Mouse (Mus musculus): ENCODE measurements around the gene Hist1h2af. TPM values are rescaled to one million over a fixed set of nuclear protein-coding genes. Genes with fewer than 3 reads are reported as not detected.
A peak's percentile ranks its signal among the peaks of the same experiment; 100 is the strongest.
"Not testable (repeated sequence)": the region's sequence is repeated elsewhere in the genome, so short reads cannot be mapped to it uniquely, and the experiment has no call there.

Hist1h2af gene
- polyA plus RNA-seq, 1 experiment from 2014 or later = 9.2 TPM

DNA sequence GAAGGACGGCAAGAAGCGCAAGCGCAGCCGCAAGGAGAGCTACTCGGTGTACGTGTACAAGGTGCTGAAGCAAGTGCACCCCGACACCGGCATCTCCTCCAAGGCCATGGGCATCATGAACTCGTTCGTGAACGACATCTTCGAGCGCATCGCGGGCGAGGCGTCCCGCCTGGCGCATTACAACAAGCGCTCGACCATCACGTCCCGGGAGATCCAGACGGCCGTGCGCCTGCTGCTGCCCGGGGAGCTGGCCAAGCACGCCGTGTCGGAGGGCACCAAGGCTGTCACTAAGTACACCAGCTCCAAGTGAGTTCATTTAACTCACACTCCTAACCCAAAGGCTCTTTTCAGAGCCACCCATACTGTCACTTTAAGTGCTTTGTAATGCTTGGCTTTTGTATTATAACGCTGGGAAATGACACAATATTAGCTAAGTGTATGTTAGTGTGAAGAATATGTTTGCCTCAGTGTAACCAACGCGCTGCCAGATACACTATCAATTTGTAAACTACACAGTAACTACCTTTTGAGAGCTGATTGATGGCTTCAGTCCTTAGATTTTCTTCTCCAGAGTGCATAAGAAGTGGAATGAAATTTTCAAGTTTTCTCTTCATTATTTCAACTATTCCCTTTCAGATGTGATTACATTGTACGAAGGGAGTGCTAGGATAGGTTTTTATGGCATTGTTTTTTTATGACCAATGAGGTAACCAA is 38.0 kb downstream of the Hist1h2af start:
- not testable (repeated sequence) for H3K36me3 ChIP-seq (ENCODE audit: control insufficient read depth, insufficient read depth); H3K9me3 ChIP-seq (replicated peaks; ENCODE audit: control insufficient read depth, low read length); ATAC-seq (replicated peaks; ENCODE audit: extremely low read depth, insufficient read depth, low FRiP score); H3K27me3 ChIP-seq (ENCODE audit: control insufficient read depth, insufficient read depth, low read length)
- peaks cover 23% of the 10 kb centered on the region for H3K4me1 ChIP-seq (ENCODE audit: control insufficient read depth, insufficient read depth, low read length)
- under 1% methylated on average over 10 of the region's 34 CpGs for WGBS
- peak overlapping the region; percentile 76 for H3K9ac ChIP-seq (ENCODE audit: low read length)
- H3K27ac ChIP-seq (ENCODE audit: low read length) = peak overlapping the region; percentile 96
- peak overlapping the region; percentile 77 for H3K4me2 ChIP-seq (ENCODE audit: low read depth, low read length)
- H3K4me3 ChIP-seq (ENCODE audit: low read length) = peak overlapping the region; percentile 59

DNA sequence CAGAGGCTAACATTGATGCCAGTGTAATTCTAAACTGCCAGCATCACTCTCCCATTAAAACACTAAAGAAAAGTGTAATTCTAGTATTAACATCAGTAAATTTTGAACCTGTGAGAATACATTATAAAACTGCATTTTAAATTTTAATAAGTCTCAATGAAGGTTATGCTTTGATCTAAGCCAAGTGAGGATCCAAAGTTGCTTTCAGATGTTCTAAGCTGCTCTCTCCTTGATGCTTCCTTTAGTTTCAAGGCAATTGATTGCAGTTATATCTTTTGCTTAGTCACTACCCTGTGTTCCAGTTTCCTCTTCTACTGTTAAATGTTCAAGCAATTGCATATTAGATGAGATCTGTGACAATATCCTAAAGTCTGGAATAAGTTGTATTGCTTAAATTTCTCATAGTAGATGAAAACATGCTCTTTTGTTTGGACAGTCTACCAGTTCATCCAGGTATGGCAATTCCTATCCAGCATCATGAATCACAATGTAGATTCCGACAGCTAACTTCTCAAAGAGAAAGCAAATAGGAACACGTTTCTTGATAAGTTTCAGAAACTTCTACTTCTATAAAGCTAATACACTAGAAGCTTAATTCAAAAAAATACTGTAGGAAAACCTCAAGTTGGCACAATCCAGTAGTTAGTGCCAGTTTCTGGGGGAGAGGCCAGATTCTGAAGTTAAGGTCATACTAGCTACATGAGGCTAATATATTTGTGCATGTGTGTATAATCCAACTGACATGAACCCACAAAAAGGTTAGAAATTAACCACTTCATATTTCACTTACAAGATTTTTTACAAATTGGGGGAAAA is 38.7 kb downstream of the Hist1h2af start:
- WGBS = 36% methylated on average over 2 of the region's 2 CpGs
- peak overlapping the region; percentile 76 for H3K9ac ChIP-seq (ENCODE audit: low read length)

DNA sequence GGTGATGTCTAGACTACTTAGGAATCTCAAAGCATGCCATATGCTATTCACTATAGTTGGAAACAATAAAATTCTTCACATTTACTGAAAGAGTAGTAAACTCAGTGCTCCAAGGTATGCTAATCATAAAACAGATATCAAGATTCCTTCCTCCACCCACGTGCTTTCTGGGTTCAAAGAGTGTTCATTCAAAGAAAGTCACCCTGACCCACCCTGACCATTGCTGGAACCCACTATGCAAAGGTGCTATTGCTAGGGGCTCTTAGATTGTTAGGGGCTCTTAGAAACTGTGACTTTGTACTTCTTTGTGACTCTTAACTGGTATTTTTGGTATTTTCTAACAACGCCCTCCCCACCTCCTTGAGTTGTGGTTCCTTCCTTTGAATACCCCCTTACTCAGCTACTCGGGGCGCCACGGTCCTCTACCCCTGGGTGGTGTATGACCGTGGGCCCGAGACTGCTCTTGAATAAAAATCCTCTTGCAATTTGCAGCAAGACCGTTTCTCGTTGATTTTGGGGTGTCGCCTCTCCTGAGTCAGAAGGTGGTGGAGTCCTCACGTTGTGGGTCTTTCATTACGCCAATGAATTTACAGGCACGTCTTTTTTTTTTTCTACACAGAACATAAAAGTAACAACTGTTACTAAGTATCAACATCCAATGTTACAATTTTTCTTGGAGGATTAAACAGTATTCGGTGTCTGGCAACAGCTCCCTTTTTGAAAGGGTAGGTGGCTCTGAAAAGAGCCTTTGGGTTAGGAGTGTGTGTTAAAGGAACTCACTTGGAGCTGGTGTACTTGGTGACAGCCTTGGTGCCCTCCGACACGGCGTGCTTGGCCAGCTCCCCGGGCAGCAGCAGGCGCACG is 39.6 kb downstream of the Hist1h2af start:
- not testable (repeated sequence) for ATAC-seq (replicated peaks; ENCODE audit: extremely low read depth, insufficient read depth, low FRiP score); H3K36me3 ChIP-seq (ENCODE audit: control insufficient read depth, insufficient read depth); H3K27me3 ChIP-seq (ENCODE audit: control insufficient read depth, insufficient read depth, low read length); H3K9me3 ChIP-seq (replicated peaks; ENCODE audit: control insufficient read depth, low read length)
- Histone ChIP-seq H3K4me2 (ENCODE audit: low read depth, low read length) (peak overlapping the region; percentile 77), H3K27ac (ENCODE audit: low read length) (peak overlapping the region; percentile 83), H3K9ac (ENCODE audit: low read length) (peak overlapping the region; percentile 76), H3K4me3 (ENCODE audit: low read length) (peak overlapping the region; percentile 47), H3K4me1 (ENCODE audit: control insufficient read depth, insufficient read depth, low read length) (peaks cover 30% of the 10 kb centered on the region)
- WGBS = 16% methylated on average over 18 of the region's 20 CpGs

More for the DNA sequence above, 38.7 kb downstream of the Hist1h2af start:
- Histone ChIP-seq H3K4me2 (ENCODE audit: low read depth, low read length) (peak overlapping the region; percentile 77), H3K9me3 (replicated peaks; ENCODE audit: control insufficient read depth, low read length) (no peaks in the 10 kb centered on the region), H3K27ac (ENCODE audit: low read length) (peak overlapping the region; percentile 96), H3K36me3 (ENCODE audit: control insufficient read depth, insufficient read depth) (no peaks in the 10 kb centered on the region), H3K27me3 (ENCODE audit: control insufficient read depth, insufficient read depth, low read length) (no peaks in the 10 kb centered on the region), H3K4me3 (ENCODE audit: low read length) (peak overlapping the region; percentile 59), H3K4me1 (ENCODE audit: control insufficient read depth, insufficient read depth, low read length) (peaks cover 30% of the 10 kb centered on the region)
- no peak for ATAC-seq (replicated peaks; ENCODE audit: extremely low read depth, insufficient read depth, low FRiP score)

DNA sequence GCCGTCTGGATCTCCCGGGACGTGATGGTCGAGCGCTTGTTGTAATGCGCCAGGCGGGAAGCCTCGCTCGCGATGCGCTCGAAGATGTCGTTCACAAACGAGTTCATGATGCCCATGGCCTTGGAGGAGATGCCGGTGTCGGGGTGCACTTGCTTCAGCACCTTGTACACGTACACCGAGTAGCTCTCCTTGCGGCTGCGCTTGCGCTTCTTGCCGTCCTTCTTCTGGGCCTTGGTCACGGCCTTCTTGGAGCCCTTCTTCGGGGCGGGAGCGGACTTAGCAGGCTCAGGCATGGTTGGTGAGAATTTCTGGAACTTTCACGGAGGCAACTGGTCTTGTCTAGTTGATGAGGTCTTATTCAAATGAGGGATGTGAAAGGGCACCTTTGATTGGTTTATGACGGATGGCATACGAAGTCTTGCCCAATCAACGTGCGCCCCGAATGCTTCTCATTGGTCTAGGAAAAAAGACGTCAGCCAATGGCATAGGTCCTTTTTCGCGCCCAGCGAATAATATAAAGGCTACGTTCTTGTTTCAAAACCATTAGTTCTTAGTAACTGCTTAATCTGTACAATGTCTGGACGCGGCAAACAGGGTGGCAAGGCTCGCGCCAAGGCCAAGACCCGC is 40.3 kb downstream of the Hist1h2af start, which contains the start of the genes Hist1h2bf and Hist1h2ad:
Gene Hist1h2bf (minus strand): TSS at position 299 of the 627 bp plus-strand sequence.
Gene Hist1h2ad (plus strand): TSS at position 484 of the 627 bp plus-strand sequence.
- Histone ChIP-seq H3K4me3 (ENCODE audit: low read length) (peak within 1 kb of the TSS; percentile 47), H3K27ac (ENCODE audit: low read length) (peak within 1 kb of the TSS; percentile 83), H3K9ac (ENCODE audit: low read length) (peak within 1 kb of the TSS; percentile 76), H3K4me1 (ENCODE audit: control insufficient read depth, insufficient read depth, low read length) (peaks cover 30% of the 10 kb centered on the region), H3K4me2 (ENCODE audit: low read depth, low read length) (peak within 1 kb of the TSS; percentile 77)
- not testable (repeated sequence) for H3K9me3 ChIP-seq (replicated peaks; ENCODE audit: control insufficient read depth, low read length); H3K36me3 ChIP-seq (ENCODE audit: control insufficient read depth, insufficient read depth); H3K27me3 ChIP-seq (ENCODE audit: control insufficient read depth, insufficient read depth, low read length)
- WGBS = 2% methylated on average over 26 of the region's 42 CpGs
- peak; percentile 84 for ATAC-seq (replicated peaks; ENCODE audit: extremely low read depth, insufficient read depth, low FRiP score)

DNA sequence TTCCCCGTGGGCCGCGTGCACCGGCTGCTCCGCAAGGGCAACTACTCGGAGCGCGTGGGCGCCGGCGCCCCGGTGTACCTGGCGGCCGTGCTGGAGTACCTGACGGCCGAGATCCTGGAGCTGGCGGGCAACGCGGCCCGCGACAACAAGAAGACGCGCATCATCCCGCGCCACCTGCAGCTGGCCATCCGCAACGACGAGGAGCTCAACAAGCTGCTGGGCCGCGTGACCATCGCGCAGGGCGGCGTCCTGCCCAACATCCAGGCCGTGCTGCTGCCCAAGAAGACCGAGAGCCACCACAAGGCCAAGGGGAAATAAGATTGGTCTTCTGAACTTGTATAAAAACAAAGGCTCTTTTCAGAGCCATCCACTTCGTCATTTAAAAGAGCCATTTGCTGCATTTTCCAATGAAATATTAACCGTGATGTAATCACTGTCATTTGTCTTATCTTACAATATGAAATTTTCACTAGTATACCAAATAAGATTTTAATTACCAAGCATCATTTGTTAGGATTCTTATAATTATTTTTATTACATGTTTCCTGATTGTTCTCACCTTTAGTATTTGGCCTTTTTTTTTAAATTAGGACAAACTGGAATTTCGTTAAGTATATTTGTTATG is 41.0 kb downstream of the Hist1h2af start:
- peak overlapping the region; percentile 83 for H3K27ac ChIP-seq (ENCODE audit: low read length)
- not testable (repeated sequence) for ATAC-seq (replicated peaks; ENCODE audit: extremely low read depth, insufficient read depth, low FRiP score); H3K36me3 ChIP-seq (ENCODE audit: control insufficient read depth, insufficient read depth); H3K9me3 ChIP-seq (replicated peaks; ENCODE audit: control insufficient read depth, low read length); H3K27me3 ChIP-seq (ENCODE audit: control insufficient read depth, insufficient read depth, low read length)
- H3K4me3 ChIP-seq (ENCODE audit: low read length) = peak overlapping the region; percentile 41
- peak overlapping the region; percentile 77 for H3K4me2 ChIP-seq (ENCODE audit: low read depth, low read length)
- H3K9ac ChIP-seq (ENCODE audit: low read length) = peak overlapping the region; percentile 57; the same call in 1 of the 2 replicates
- H3K4me1 ChIP-seq (ENCODE audit: control insufficient read depth, insufficient read depth, low read length) = peaks cover 30% of the 10 kb centered on the region
- WGBS = 3% methylated on average over 8 of the region's 39 CpGs

DNA sequence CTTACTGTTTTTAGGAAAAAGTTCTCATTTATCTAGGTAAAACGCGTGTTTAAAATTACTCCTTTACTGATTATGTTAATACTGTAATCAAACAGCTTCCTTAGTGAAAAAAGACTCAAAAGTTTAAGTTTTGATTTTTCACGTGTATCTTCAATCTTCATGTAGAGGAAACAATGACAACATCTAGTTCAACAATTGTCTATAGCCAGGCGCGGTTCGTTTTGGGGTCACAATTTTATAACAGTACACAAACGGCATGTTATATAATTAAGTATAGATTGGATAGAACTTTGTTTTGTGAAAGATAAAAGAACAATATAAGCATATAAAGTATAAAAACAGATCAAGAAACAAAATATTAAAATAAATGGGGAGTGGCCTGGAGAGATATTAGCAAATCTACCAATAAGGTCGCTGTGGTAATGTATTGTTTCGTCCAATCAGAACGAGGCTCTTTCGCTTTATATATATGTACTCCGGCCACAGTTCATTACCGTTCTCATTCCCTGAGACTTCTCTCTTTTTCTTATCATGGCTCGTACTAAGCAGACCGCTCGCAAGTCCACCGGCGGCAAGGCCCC is 41.7 kb downstream of the Hist1h2af start, which contains the start of gene Hist1h3d:
Gene Hist1h3d (plus strand): TSS at position 493 of the 581 bp plus-strand sequence.
- Histone ChIP-seq H3K36me3 (ENCODE audit: control insufficient read depth, insufficient read depth) (no peaks in the 10 kb centered on the region), H3K4me1 (ENCODE audit: control insufficient read depth, insufficient read depth, low read length) (peaks cover 26% of the 10 kb centered on the region), H3K27me3 (ENCODE audit: control insufficient read depth, insufficient read depth, low read length) (no peaks in the 10 kb centered on the region), H3K27ac (ENCODE audit: low read length) (peak within 1 kb of the TSS; percentile 82), H3K4me2 (ENCODE audit: low read depth, low read length) (peak within 1 kb of the TSS; percentile 62), H3K4me3 (ENCODE audit: low read length) (peak within 1 kb of the TSS; percentile 52), H3K9me3 (replicated peaks; ENCODE audit: control insufficient read depth, low read length) (no peaks in the 10 kb centered on the region), H3K9ac (ENCODE audit: low read length) (peak within 1 kb of the TSS; percentile 72)
- WGBS = 2% methylated on average over 17 of the region's 18 CpGs
- peak; percentile 37 for ATAC-seq (replicated peaks; ENCODE audit: extremely low read depth, insufficient read depth, low FRiP score)

DNA sequence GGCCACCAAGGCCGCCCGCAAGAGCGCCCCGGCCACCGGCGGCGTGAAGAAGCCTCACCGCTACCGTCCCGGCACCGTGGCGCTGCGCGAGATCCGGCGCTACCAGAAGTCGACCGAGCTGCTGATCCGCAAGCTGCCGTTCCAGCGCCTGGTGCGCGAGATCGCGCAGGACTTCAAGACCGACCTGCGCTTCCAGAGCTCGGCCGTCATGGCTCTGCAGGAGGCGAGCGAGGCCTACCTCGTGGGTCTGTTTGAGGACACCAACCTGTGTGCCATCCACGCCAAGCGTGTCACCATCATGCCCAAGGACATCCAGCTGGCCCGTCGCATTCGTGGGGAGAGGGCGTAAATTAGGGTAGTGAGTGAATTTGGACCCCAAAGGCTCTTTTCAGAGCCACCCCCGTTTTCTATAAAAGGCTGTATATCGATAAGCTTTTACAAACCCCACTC is 42.2 kb downstream of the Hist1h2af start:
- peak overlapping the region; percentile 62 for H3K4me2 ChIP-seq (ENCODE audit: low read depth, low read length)
- not testable (repeated sequence) for ATAC-seq (replicated peaks; ENCODE audit: extremely low read depth, insufficient read depth, low FRiP score); H3K27me3 ChIP-seq (ENCODE audit: control insufficient read depth, insufficient read depth, low read length); H3K9me3 ChIP-seq (replicated peaks; ENCODE audit: control insufficient read depth, low read length); H3K36me3 ChIP-seq (ENCODE audit: control insufficient read depth, insufficient read depth)
- H3K9ac ChIP-seq (ENCODE audit: low read length) = peak overlapping the region; percentile 72
- peak overlapping the region; percentile 66 for H3K27ac ChIP-seq (ENCODE audit: low read length)
- 2% methylated on average over 13 of the region's 40 CpGs for WGBS
- H3K4me3 ChIP-seq (ENCODE audit: low read length) = peak overlapping the region; percentile 52
- peaks cover 26% of the 10 kb centered on the region for H3K4me1 ChIP-seq (ENCODE audit: control insufficient read depth, insufficient read depth, low read length)
